Mouse (Mus musculus) liver, embryonic 14.5 days (tissue): ENCODE measurements around the gene Pald1.

Experiments used
- CTCF ChIP-seq: IDR thresholded peaks from 2 replicates; pipeline ENCODE4 v1.5.1; 2016; ENCODE audit warnings: antibody characterized with exemption, low read depth, control low read depth
- EP300 ChIP-seq: IDR thresholded peaks from 2 replicates; pipeline ENCODE4 v1.6.1; 2016; ENCODE audit warnings: antibody characterized with exemption, low read depth

DNA sequence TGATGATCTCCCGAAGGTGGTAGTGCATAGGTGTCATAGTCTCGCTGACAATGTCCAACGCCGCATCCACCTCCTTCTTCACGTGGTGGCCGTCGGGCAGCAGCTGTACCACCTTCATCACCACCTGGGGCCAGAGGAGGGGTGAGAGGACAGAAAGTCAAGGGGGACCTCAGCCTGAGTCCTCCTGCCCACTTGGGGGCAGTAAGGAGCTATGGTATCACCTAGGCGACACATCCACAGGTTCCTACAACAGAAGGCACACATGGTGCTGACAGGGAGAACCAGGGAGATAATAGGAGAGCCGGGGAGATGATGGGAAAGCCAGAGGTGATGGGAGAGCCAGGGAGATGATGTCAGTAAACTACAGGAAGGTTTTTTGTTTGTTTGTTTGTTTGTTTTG, 44.1 kb downstream of the Pald1 start:
- TF ChIP-seq CTCF (peak; percentile 35), EP300 (no peak)
